Mouse (Mus musculus) embryonic facial prominence, embryonic 11.5 days (tissue): ENCODE results near the gene Gstm7. TPM values are rescaled to one million over a fixed set of nuclear protein-coding genes. Genes with fewer than 3 reads are reported as not detected.

Experiments
- ATAC-seq: fragments of 200-750 bp; cut with Nextera tagmentation; replicated peaks from 2 replicates; pipeline ENCODE4 v1.8.0; 2017; ENCODE audit warnings: low read depth; ENCODE audit not compliant: insufficient number of reproducible peaks, low FRiP score, low TSS enrichment
- DNase-seq: peaks from one replicate; pipeline ENCODE4 v3.0.0-alpha.2; 2015; ENCODE audit warnings: low spot score
- H3K27ac ChIP-seq: fragments of 300-500 bp; sonication (generic); replicated peaks from 2 replicates; pipeline ENCODE4 v1.5.1; 2014; ENCODE audit warnings: mild to moderate bottlenecking, low read depth, low read length, control low read depth
- H3K27me3 ChIP-seq: fragments of 300-500 bp; sonication (generic); 2 replicates; pipeline ENCODE4 v1.6.1; 2014; ENCODE audit warnings: mild to moderate bottlenecking, low read length, moderate library complexity, mixed read lengths; ENCODE audit not compliant: control insufficient read depth, insufficient read depth
- H3K36me3 ChIP-seq: fragments of 300-500 bp; sonication (generic); replicated peaks from 2 replicates; pipeline ENCODE4 v1.6.1; 2014; ENCODE audit warnings: low read depth, mild to moderate bottlenecking, low read length, moderate library complexity, mixed read lengths; ENCODE audit not compliant: control insufficient read depth, insufficient read depth
- H3K4me1 ChIP-seq: fragments of 300-500 bp; sonication (generic); 2 replicates; pipeline ENCODE4 v1.6.1; 2014; ENCODE audit warnings: low read length, mixed read lengths; ENCODE audit not compliant: control insufficient read depth, insufficient read depth
- H3K4me2 ChIP-seq: fragments of 300-500 bp; sonication (generic); 2 replicates; pipeline ENCODE4 v1.6.1; 2014; ENCODE audit warnings: low read depth, mild to moderate bottlenecking, control low read depth, low read length, moderate library complexity
- H3K4me3 ChIP-seq: fragments of 300-500 bp; sonication (generic); 2 replicates; pipeline ENCODE4 v1.5.1; 2014; ENCODE audit warnings: low read depth, low read length, control low read depth
- H3K9ac ChIP-seq: fragments of 300-500 bp; sonication (generic); replicated peaks from 2 replicates; pipeline ENCODE4 v1.6.1; 2014; ENCODE audit warnings: mild to moderate bottlenecking, control low read depth, low read length
- H3K9me3 ChIP-seq: fragments of 300-500 bp; sonication (generic); replicated peaks from 2 replicates; pipeline ENCODE4 v1.6.1; 2016; ENCODE audit warnings: mild to moderate bottlenecking, low read length, inconsistent platforms, mixed read lengths; ENCODE audit not compliant: control insufficient read depth
- WGBS: fragments of 180-500 bp; shearing (Covaris S2); extraction: QIAGEN DNeasy Blood & Tissue Kit; methylation state at CpG from one replicate; pipeline ENCODE4 v1.1.7; 2014; 5-methylcytosine and 5-hydroxymethylcytosine counted together
- polyA plus RNA-seq: library from polyadenylated mRNA; unstranded; fragments of >200 nt; fragmentation: Nextera tagmentation; extraction: Ambion mirVana; gene quantifications from 2 replicates; pipeline ENCODE4 v1.2.1, GENCODE M21; 2014

Gene Gstm7
- polyA plus RNA-seq, 1 experiment from 2014 or later, result 42.0 TPM

GRCm38 (mm10) chr3:107945729-107946128 is 14.1 kb upstream of the Gstm7 start:
- no peak overlapping the region for H3K4me3 ChIP-seq
- no peaks in the 10 kb centered on the region for H3K36me3 ChIP-seq
- H3K27ac ChIP-seq, result no peak overlapping the region
- no peaks in the 10 kb centered on the region for H3K4me1 ChIP-seq
- WGBS, result 50% methylated on average over 4 of the region's 4 CpGs
- H3K9ac ChIP-seq, result no peak overlapping the region
- H3K4me2 ChIP-seq, result no peak overlapping the region
- no peaks in the 10 kb centered on the region for H3K27me3 ChIP-seq
- ATAC-seq, result no peak
- DNase-seq, result no peak
- no peaks in the 10 kb centered on the region for H3K9me3 ChIP-seq

DNA sequence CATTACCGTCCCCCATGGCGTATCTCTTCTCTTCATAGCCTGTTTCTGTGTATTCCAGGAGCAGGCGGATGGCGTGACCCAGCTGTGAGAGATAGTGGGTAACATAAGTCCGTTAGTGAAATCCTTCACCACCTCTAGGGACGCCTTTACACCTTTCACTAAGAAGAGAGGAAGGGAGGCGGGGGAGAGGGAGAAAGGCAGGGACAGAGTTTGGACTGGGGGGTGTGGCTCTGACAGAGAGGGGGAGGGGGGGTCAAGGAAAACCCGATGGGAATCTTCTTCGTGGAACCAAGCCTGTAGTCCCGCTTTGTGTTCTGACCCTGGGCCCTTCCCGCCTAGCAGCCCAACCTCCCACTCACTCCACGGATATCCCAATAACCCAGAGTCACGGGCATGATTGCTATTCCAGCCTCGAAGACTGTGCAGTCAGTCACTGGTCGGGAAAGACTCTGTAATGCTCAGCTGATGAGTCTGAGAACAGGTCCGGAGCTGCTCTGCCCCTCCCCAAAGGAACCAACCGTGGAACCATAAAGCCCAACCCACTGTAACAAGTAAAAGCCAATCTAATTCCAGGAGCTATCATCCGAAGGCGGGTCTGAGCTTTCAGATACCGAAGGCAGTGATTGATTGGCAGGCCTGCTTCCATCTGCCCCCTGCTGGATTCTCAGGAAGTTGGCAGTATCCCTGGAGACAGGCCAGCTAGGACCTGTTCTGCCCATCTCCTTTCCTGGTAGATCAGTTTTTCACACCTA is 11.8 kb upstream of the Gstm7 start, which contains the start of gene Gstm6:
Gstm6 (minus strand) TSS at position 511 of the 752 bp plus-strand sequence.
- no peaks in the 10 kb centered on the region for H3K4me1 ChIP-seq
- ATAC-seq (peak; percentile 74), DNase-seq (peak; percentile 75)
- 18% methylated on average over 19 of the region's 20 CpGs for WGBS
- H3K9ac ChIP-seq, result no peak within 1 kb of the TSS; the same call in 1 of the 2 replicates
- no peaks in the 10 kb centered on the region for H3K36me3 ChIP-seq
- H3K27ac ChIP-seq, result no peak within 1 kb of the TSS
- no peaks in the 10 kb centered on the region for H3K27me3 ChIP-seq
- H3K9me3 ChIP-seq, result no peaks in the 10 kb centered on the region
- peak within 1 kb of the TSS; percentile 46 for H3K4me2 ChIP-seq
- H3K4me3 ChIP-seq, result peak within 1 kb of the TSS; percentile 19; the same call in 1 of the 2 replicates

GRCm38 (mm10) chr3:107941261-107941660 is 9.6 kb upstream of the Gstm7 start:
- DNase-seq (no peak), ATAC-seq (no peak)
- 87% methylated on average over 4 of the region's 4 CpGs for WGBS
- H3K9me3 ChIP-seq, result no peaks in the 10 kb centered on the region
- no peak overlapping the region for H3K4me3 ChIP-seq
- H3K36me3 ChIP-seq, result no peaks in the 10 kb centered on the region
- no peaks in the 10 kb centered on the region for H3K27me3 ChIP-seq
- H3K9ac ChIP-seq, result no peak overlapping the region
- no peak overlapping the region for H3K4me2 ChIP-seq
- H3K4me1 ChIP-seq, result no peaks in the 10 kb centered on the region
- H3K27ac ChIP-seq, result no peak overlapping the region

GRCm38 (mm10) chr3:107940524-107940923 is 8.9 kb upstream of the Gstm7 start:
- no peak overlapping the region for H3K4me3 ChIP-seq
- no peak overlapping the region for H3K4me2 ChIP-seq
- no peaks in the 10 kb centered on the region for H3K27me3 ChIP-seq
- no peak overlapping the region for H3K27ac ChIP-seq
- ATAC-seq (no peak), DNase-seq (no peak)
- H3K36me3 ChIP-seq, result no peaks in the 10 kb centered on the region
- H3K9me3 ChIP-seq, result no peaks in the 10 kb centered on the region
- WGBS, result 77% methylated on average over 7 of the region's 7 CpGs
- no peak overlapping the region for H3K9ac ChIP-seq
- H3K4me1 ChIP-seq, result no peaks in the 10 kb centered on the region

- H3K36me3 ChIP-seq, result no peaks in the 10 kb centered on the region
- DNase-seq (no peak), ATAC-seq (no peak)
- no peak overlapping the region for H3K4me2 ChIP-seq
- H3K27me3 ChIP-seq, result no peaks in the 10 kb centered on the region
- no peaks in the 10 kb centered on the region for H3K9me3 ChIP-seq
- H3K4me3 ChIP-seq, result no peak overlapping the region
- H3K9ac ChIP-seq, result no peak overlapping the region
- 79% methylated on average over 4 of the region's 4 CpGs for WGBS
- H3K4me1 ChIP-seq, result no peaks in the 10 kb centered on the region
- H3K27ac ChIP-seq, result no peak overlapping the region
Observed at GRCm38 (mm10) chr3:107939830-107940229, 8.2 kb upstream of the Gstm7 start.

GRCm38 (mm10) chr3:107939403-107939802 is 7.8 kb upstream of the Gstm7 start:
- DNase-seq (peak; percentile 62), ATAC-seq (no peak)
- Histone ChIP-seq H3K4me1 (no peaks in the 10 kb centered on the region), H3K36me3 (no peaks in the 10 kb centered on the region), H3K4me2 (no peak overlapping the region), H3K27me3 (no peaks in the 10 kb centered on the region), H3K9ac (no peak overlapping the region), H3K9me3 (no peaks in the 10 kb centered on the region), H3K27ac (no peak overlapping the region), H3K4me3 (no peak overlapping the region)
- 56% methylated on average over 3 of the region's 3 CpGs for WGBS

GRCm38 (mm10) chr3:107935888-107936287 is 4.3 kb upstream of the Gstm7 start:
- DNase-seq, result no peak
- WGBS, result 61% methylated on average over 3 of the region's 3 CpGs
- H3K36me3 ChIP-seq, result no peaks in the 10 kb centered on the region
- H3K4me2 ChIP-seq, result no peak overlapping the region
- H3K4me1 ChIP-seq, result no peaks in the 10 kb centered on the region
- H3K9ac ChIP-seq, result no peak overlapping the region
- H3K9me3 ChIP-seq, result no peaks in the 10 kb centered on the region
- no peak overlapping the region for H3K4me3 ChIP-seq
- no peak overlapping the region for H3K27ac ChIP-seq
- no peak for ATAC-seq
- no peaks in the 10 kb centered on the region for H3K27me3 ChIP-seq

GRCm38 (mm10) chr3:107935268-107935667 is 3.7 kb upstream of the Gstm7 start:
- 79% methylated on average over 3 of the region's 3 CpGs for WGBS
- H3K4me1 ChIP-seq, result no peaks in the 10 kb centered on the region
- H3K4me3 ChIP-seq, result no peak overlapping the region
- H3K9me3 ChIP-seq, result no peaks in the 10 kb centered on the region
- no peak for DNase-seq
- H3K36me3 ChIP-seq, result no peaks in the 10 kb centered on the region
- H3K27me3 ChIP-seq, result no peaks in the 10 kb centered on the region
- ATAC-seq, result no peak
- H3K9ac ChIP-seq, result no peak overlapping the region
- H3K27ac ChIP-seq, result no peak overlapping the region
- H3K4me2 ChIP-seq, result no peak overlapping the region
